10 mouse cellular contexts compared by ENCODE assay signal in genomic region chr16:26967967-26968366, GRCm38 (mm10). TPM values are rescaled to one million over a fixed set of nuclear protein-coding genes. Genes with fewer than 3 reads are reported as not detected.
DNase-seq lines count a peak whose midpoint lies in the region; ATAC-seq and TF ChIP-seq lines count a peak whose summit lies in the region.
"Had no signal": no experiment of that assay in that cellular context is flagged by ENCODE, and none has a peak within 500 bp of the region (broad histone marks: within the 10 kb centered on the region; RNA-seq: fewer than 3 reads in every experiment).

No protein-coding gene starts in this region.

- H3K9me3 ChIP-seq in heart, embryonic 10.5 days: no peaks in the 10 kb centered on the region
- no peaks in the 10 kb centered on the region for H3K9me3 ChIP-seq in heart, postnatal 0 days (replicated peaks; ENCODE audit: control insufficient read depth, low read length)

- H3K4me2 ChIP-seq in heart, postnatal 0 days (ENCODE audit: low read depth, low read length): peak overlapping the region; percentile 63

- ATAC-seq in heart, postnatal 0 days (ENCODE audit: insufficient read depth, low read depth): no peak
- ATAC-seq: Patski had no signal

- H3K4me3 ChIP-seq in heart, embryonic 10.5 days: peak overlapping the region; percentile 54
- peak overlapping the region; percentile 38 for H3K4me3 ChIP-seq in heart, postnatal 0 days (ENCODE audit: low read depth, low read length)

- DNase-seq in heart, embryonic 10.5 days (ENCODE audit: low spot score): no peak
- no peak for DNase-seq in heart, postnatal 25 days (ENCODE audit: low spot score)
- DNase-seq in brain, embryonic 18.5 days (ENCODE audit: low read depth, low spot score): peak; percentile 1
- no peak for DNase-seq in heart, postnatal 0 days (ENCODE audit: low spot score)
- peak; percentile 21 for DNase-seq in kidney, postnatal 14 days
- peak; percentile 27 for DNase-seq in mesoderm, embryonic 11.5 days (ENCODE audit: low read depth, low spot score)
- DNase-seq in testis, postnatal 10 days (ENCODE audit: low spot score): peak; percentile 43
- DNase-seq in ovary, adult 18-20 months (ENCODE audit: low spot score): no peak

- intact Hi-C loops in heart, postnatal 25 days (cut with DNase I): no loop called here

- H3K9ac ChIP-seq in heart, postnatal 0 days (replicated peaks; ENCODE audit: low read depth, low read length): no peak overlapping the region

- no peak overlapping the region for H3K27ac ChIP-seq in heart, embryonic 10.5 days
- no peak overlapping the region for H3K27ac ChIP-seq in heart, postnatal 0 days (ENCODE audit: low read depth)

- no peak for TF ChIP-seq EP300 in heart, postnatal 0 days (IDR thresholded peaks at IDR 0.05; ENCODE audit: low read depth)

- H3K36me3 ChIP-seq in heart, embryonic 10.5 days: no peaks in the 10 kb centered on the region
- H3K36me3 ChIP-seq in heart, postnatal 0 days (replicated peaks; ENCODE audit: control insufficient read depth, insufficient read depth, low read length): no peaks in the 10 kb centered on the region

- peaks cover 19% of the 10 kb centered on the region; the same call in 1 of the 2 replicates for H3K27me3 ChIP-seq in heart, embryonic 10.5 days (ENCODE audit: insufficient read depth, poor library complexity, severe bottlenecking)
- H3K27me3 ChIP-seq in heart, postnatal 0 days (ENCODE audit: control insufficient read depth, insufficient read depth, low read length): no peaks in the 10 kb centered on the region

- H3K4me1 ChIP-seq in heart, embryonic 10.5 days: 0 out of 2 replicates have a peak, but pooled peaks cover 5% of the 10 kb centered on the region
- H3K4me1 ChIP-seq in heart, postnatal 0 days (ENCODE audit: control insufficient read depth, insufficient read depth): peaks cover 7% of the 10 kb centered on the region; the same call in 1 of the 2 replicates

- TF ChIP-seq CTCF in heart, postnatal 0 days (IDR thresholded peaks at IDR 0.05; ENCODE audit: low read depth): no peak

- WGBS in heart, embryonic 10.5 days: 3% methylated on average over 28 of the region's 28 CpGs
- WGBS in heart, postnatal 0 days: 2% methylated on average over 28 of the region's 28 CpGs

RNA-seq across cellular contexts. Expression of gene Gmnc, which starts 23.5 kb away (rescaled TPM):
- not detected in 2 replicates for polyA plus RNA-seq in heart, embryonic 10.5 days (2016; fragmentation: Nextera tagmentation; extraction: Ambion mirVana)
- total RNA-seq in heart, postnatal 25 days (2021): under 1 TPM; 0.17 to 0.23 TPM
- total RNA-seq in heart, postnatal 0 days (2014; rRNA removed; ENCODE audit: low replicate concordance): not detected in 2 replicates
- polyA plus RNA-seq in heart, postnatal 0 days (2015; fragmentation: Nextera tagmentation; extraction: Ambion mirVana): not detected in 2 replicates
- polyA plus RNA-seq: large intestine, adult 2 months; Patski had no signal

Comparison
In these comparisons a context has a peak if more than half of its experiments do, and no peak if none do; other contexts are left out.
1. DNase-seq: peak in brain, embryonic 18.5 days (single experiment), kidney, postnatal 14 days (single experiment), mesoderm, embryonic 11.5 days (single experiment) and testis, postnatal 10 days (single experiment); none in heart, embryonic 10.5 days (single experiment), heart, postnatal 25 days (single experiment), heart, postnatal 0 days (single experiment) and ovary, adult 18-20 months (single experiment).